Mouse (Mus musculus) left cerebral cortex, adult 2 months (tissue): ENCODE data around the gene Zbtb25. TPM values are rescaled to one million over a fixed set of nuclear protein-coding genes. Genes with fewer than 3 reads are reported as not detected.
A peak's percentile ranks its signal among the peaks of the same experiment; 100 is the strongest.

ENCODE experiments used
- DNase-seq, 2 experiments: peaks; one replicate each; pipeline ENCODE4 v3.0.0; 2021 to 2022; ENCODE audit warnings: low spot score in 2 of 2, mixed read lengths in 1 of 2; ENCODE audit errors: extremely low spot score in 1 of 2
- H3K27ac ChIP-seq: fragments of 200-600 bp; 2 replicates; pipeline ENCODE4 v1.8.1; 2022
- H3K4me3 ChIP-seq: fragments of 200-600 bp; 2 replicates; pipeline ENCODE4 v1.8.1; 2022
- CTCF ChIP-seq: fragments of 200-600 bp; IDR thresholded peaks from 2 replicates; pipeline ENCODE4 v1.8.1; 2022; ENCODE audit warnings: antibody characterized with exemption, mild to moderate bottlenecking, moderate library complexity
- intact Hi-C: fragments of 180-260 bp; cut with DNase I; formaldehyde crosslinking; loops from one replicate; pipeline ENCODE4 v1.15.1; 2025
- long read RNA-seq, 2 experiments: library from polyadenylated mRNA; stranded (forward); transcript quantifications; one replicate each; pipeline ENCODE4 v2.0.0; 2021; ENCODE audit warnings: borderline mapping rate in 2 of 2
- total RNA-seq, 2 experiments: library from RNA; stranded (reverse); gene quantifications; 2 replicates each; pipeline ENCODE4 v1.2.3; 2021

Zbtb25 gene
- total RNA-seq, result 10 to 100 TPM; 17.6 to 19.9 TPM
- long read RNA-seq, experiment 1, transcript Zbtb25-204 (3 exons, 1,672 nt), result major isoform, 5 of 14 reads
- long read RNA-seq, experiment 1, partial matches to known transcripts, result 0 of 14 reads
- long read RNA-seq, experiment 1, other reads (novel, unspliced or antisense), result 5 of 14 reads
- long read RNA-seq, experiment 2, partial matches to known transcripts, result 0 of 10 reads
- long read RNA-seq, experiment 2, other reads (novel, unspliced or antisense), result 5 of 10 reads

GRCm38 (mm10) chr12:76369206-76369977, at the start of gene Zbtb25:
Zbtb25 (minus strand) TSS chr12:76369602.
- H3K4me3 ChIP-seq, result peak within 1 kb of the TSS; percentile 95
- peak; percentile 91 to 94 for DNase-seq
- peak within 1 kb of the TSS; percentile 98 for H3K27ac ChIP-seq
- no peak for TF ChIP-seq CTCF
- intact Hi-C loops, result loop anchor here (5.0 kb wide), 1 partner anchor 223 kb away; no protein-coding TSS in a partner anchor

GRCm38 (mm10) chr12:76418346-76418745, 48.9 kb upstream of the Zbtb25 start:
- TF ChIP-seq CTCF, result no peak; the same call in 1 of the 2 replicates
- H3K27ac ChIP-seq, result no peak overlapping the region
- DNase-seq, result no peak
- intact Hi-C loops, result no loop called here
- H3K4me3 ChIP-seq, result no peak overlapping the region

GRCm38 (mm10) chr12:76417433-76417854, 48.0 kb upstream of the Zbtb25 start, which contains the start of gene Ppp1r36:
Ppp1r36 (plus strand) TSS chr12:76417538.
- H3K27ac ChIP-seq, result no peak within 1 kb of the TSS
- DNase-seq, result no peak
- no peak for TF ChIP-seq CTCF
- H3K4me3 ChIP-seq, result peak within 1 kb of the TSS; percentile 32
- intact Hi-C loops, result no loop called here

- no peak for TF ChIP-seq CTCF
- intact Hi-C loops, result no loop called here
- Histone ChIP-seq H3K4me3 (no peak overlapping the region), H3K27ac (no peak overlapping the region)
- no peak for DNase-seq
Observed at GRCm38 (mm10) chr12:76415383-76416010, 46.1 kb upstream of the Zbtb25 start.

GRCm38 (mm10) chr12:76409166-76409565, 39.8 kb upstream of the Zbtb25 start:
- TF ChIP-seq CTCF, result no peak
- intact Hi-C loops, result loop anchor here (10.0 kb wide), 1 partner anchor 186 kb away; no protein-coding TSS in a partner anchor
- H3K27ac ChIP-seq, result no peak overlapping the region
- DNase-seq, result no peak
- no peak overlapping the region for H3K4me3 ChIP-seq

- no peak for DNase-seq
- intact Hi-C loops, result loop anchor here (10.0 kb wide), 1 partner anchor 188 kb away; no protein-coding TSS in a partner anchor
- no peak for TF ChIP-seq CTCF
- H3K4me3 ChIP-seq, result peak overlapping the region; percentile 4; the same call in 1 of the 2 replicates
- H3K27ac ChIP-seq, result no peak overlapping the region
Observed at GRCm38 (mm10) chr12:76407184-76407583, 37.8 kb upstream of the Zbtb25 start.

GRCm38 (mm10) chr12:76405971-76406370, 36.6 kb upstream of the Zbtb25 start:
- intact Hi-C loops, result loop anchor here (2.0 to 10.0 kb wide), 2 partner anchors 65 to 189 kb away; no protein-coding TSS in a partner anchor
- no peak for TF ChIP-seq CTCF
- Histone ChIP-seq H3K27ac (no peak overlapping the region), H3K4me3 (peak overlapping the region; percentile 78)
- DNase-seq, result no peak

- H3K27ac ChIP-seq, result no peak overlapping the region
- intact Hi-C loops, result loop anchor here (2.0 to 10.0 kb wide), 2 partner anchors 65 to 189 kb away; no protein-coding TSS in a partner anchor
- TF ChIP-seq CTCF, result no peak; the same call in 1 of the 2 replicates
- DNase-seq, result peak; percentile 28 to 41
- peak overlapping the region; percentile 78 for H3K4me3 ChIP-seq
Observed at GRCm38 (mm10) chr12:76405183-76405970, 36.0 kb upstream of the Zbtb25 start.

GRCm38 (mm10) chr12:76404836-76405182, 35.4 kb upstream of the Zbtb25 start:
- DNase-seq, result peak; percentile 18 to 25
- H3K4me3 ChIP-seq, result peak overlapping the region; percentile 78
- no peak for TF ChIP-seq CTCF
- no peak overlapping the region for H3K27ac ChIP-seq
- intact Hi-C loops, result loop anchor here (1.0 to 10.0 kb wide), 3 partner anchors 35 to 190 kb away; partner anchors contain the start of gene Zbtb1

GRCm38 (mm10) chr12:76403886-76404537, 34.6 kb upstream of the Zbtb25 start, which contains the start of gene Hspa2:
Hspa2 (plus strand) TSS chr12:76404176.
- H3K4me3 ChIP-seq, result peak within 1 kb of the TSS; percentile 78
- DNase-seq, result peak; percentile 99 to 100
- peak within 1 kb of the TSS; percentile 98 for H3K27ac ChIP-seq
- TF ChIP-seq CTCF, result no peak
- intact Hi-C loops, result loop anchor here (1.0 to 10.0 kb wide), 3 partner anchors 34 to 191 kb away; partner anchors contain the start of gene Zbtb1
